Mouse (Mus musculus) MEL (cell line): ENCODE results near the gene Gm4553. TPM values are rescaled to one million over a fixed set of nuclear protein-coding genes. Genes with fewer than 3 reads are reported as not detected.

Experiments used
- DNase-seq: peaks from one replicate; pipeline ENCODE4 v3.0.0; 2011; ENCODE audit warnings: low read depth, low spot score
- H3K27ac ChIP-seq: 2 replicates; pipeline ENCODE4 v1.5.1; 2012; ENCODE audit warnings: low read depth, mild to moderate bottlenecking, control low read depth, low read length, moderate library complexity; ENCODE audit not compliant: control insufficient read depth
- H3K27me3 ChIP-seq, 2 experiments: fragments of 150-350 bp in 1 of 2; sonication (generic) in 1 of 2; 2 replicates each; pipeline ENCODE4 v1.6.1; 2012; ENCODE audit warnings: low read length in 2 of 2, mild to moderate bottlenecking in 2 of 2, improper control_type of control experiment in 1 of 2, moderate library complexity in 1 of 2; ENCODE audit not compliant: insufficient read depth in 2 of 2, control insufficient read depth in 1 of 2
- H3K36me3 ChIP-seq, 2 experiments: 2 replicates each; pipeline ENCODE4 v1.6.1; 2012 to 2014; ENCODE audit warnings: low read length in 2 of 2, improper control_type of control experiment in 1 of 2, inconsistent platforms in 1 of 2, mild to moderate bottlenecking in 1 of 2; ENCODE audit not compliant: insufficient read depth in 2 of 2, control insufficient read depth in 1 of 2
- H3K4me1 ChIP-seq, 2 experiments: fragments of 150-350 bp in 1 of 2; sonication (generic) in 1 of 2; 2 replicates each; pipeline ENCODE4 v1.6.1; 2012; ENCODE audit warnings: low read length in 2 of 2, improper control_type of control experiment in 1 of 2, mild to moderate bottlenecking in 1 of 2; ENCODE audit not compliant: insufficient read depth in 2 of 2, control insufficient read depth in 1 of 2
- H3K4me3 ChIP-seq, 2 experiments: fragments of 150-350 bp in 1 of 2; sonication (generic) in 1 of 2; 2 replicates each; pipeline ENCODE4 v1.5.1; 2012; ENCODE audit warnings: low read depth in 2 of 2, low read length in 2 of 2, mild to moderate bottlenecking in 2 of 2, moderate library complexity in 2 of 2, control low read depth in 1 of 2, improper control_type of control experiment in 1 of 2; ENCODE audit not compliant: control insufficient read depth in 1 of 2, insufficient read depth in 1 of 2
- H3K79me2 ChIP-seq: 2 replicates; pipeline ENCODE4 v1.6.1; 2012; ENCODE audit warnings: mild to moderate bottlenecking, low read length, moderate library complexity; ENCODE audit not compliant: control insufficient read depth, poor library complexity, insufficient read depth
- H3K9ac ChIP-seq: 2 replicates; pipeline ENCODE4 v1.6.1; 2012; ENCODE audit warnings: low read depth, mild to moderate bottlenecking, control low read depth, low read length, moderate library complexity; ENCODE audit not compliant: control insufficient read depth, poor library complexity, severe bottlenecking
- H3K9me3 ChIP-seq: fragments of 150-350 bp; sonication (generic); replicated peaks from 2 replicates; pipeline ENCODE4 v1.6.1; 2012; ENCODE audit warnings: mild to moderate bottlenecking, low read length, improper control_type of control experiment, moderate library complexity; ENCODE audit not compliant: insufficient read depth
- BHLHE40 ChIP-seq: IDR thresholded peaks from 2 replicates; pipeline ENCODE4 v1.6.1; 2012; ENCODE audit warnings: low read depth, mild to moderate bottlenecking, inconsistent platforms, low read length, improper control_type of control experiment, borderline replicate concordance
- CHD1 ChIP-seq: IDR thresholded peaks from 2 replicates; pipeline ENCODE4 v1.6.1; 2012; ENCODE audit warnings: low read depth, mild to moderate bottlenecking, inconsistent platforms, low read length, improper control_type of control experiment
- CHD2 ChIP-seq: IDR thresholded peaks from 2 replicates; pipeline ENCODE4 v1.6.1; 2011; ENCODE audit warnings: low read length, improper control_type of control experiment
- CTCF ChIP-seq, 3 experiments: IDR thresholded peaks in 2 of 3; conservative IDR thresholded peaks in 1 of 3; 2 replicates each; pipeline ENCODE4 v1.5.1; 2011 to 2012; ENCODE audit warnings: low read length in 3 of 3, low read depth in 2 of 3, mild to moderate bottlenecking in 2 of 3, improper control_type of control experiment in 1 of 3, inconsistent platforms in 1 of 3, mixed read lengths in 1 of 3, moderate library complexity in 1 of 3; ENCODE audit not compliant: control insufficient read depth in 1 of 3, insufficient read depth in 1 of 3, poor library complexity in 1 of 3, severe bottlenecking in 1 of 3
- ELF1 ChIP-seq: IDR thresholded peaks from 2 replicates; pipeline ENCODE4 v1.6.1; 2014; ENCODE audit warnings: low read depth, mild to moderate bottlenecking, inconsistent platforms, low read length, improper control_type of control experiment, moderate library complexity
- JUND ChIP-seq: IDR thresholded peaks from 2 replicates; pipeline ENCODE4 v1.6.1; 2011; ENCODE audit warnings: low read depth, mild to moderate bottlenecking, improper control_type of control experiment, low read length
- KAT2A ChIP-seq: conservative IDR thresholded peaks from 2 replicates; pipeline ENCODE4 v1.6.1; 2012; ENCODE audit warnings: low read depth, low read length, improper control_type of control experiment, inconsistent platforms
- MAFK ChIP-seq: IDR thresholded peaks from 2 replicates; pipeline ENCODE4 v1.6.1; 2011; ENCODE audit warnings: low read depth, mild to moderate bottlenecking, low read length, improper control_type of control experiment, borderline replicate concordance
- MAZ ChIP-seq: IDR thresholded peaks from 2 replicates; pipeline ENCODE4 v1.6.1; 2012; ENCODE audit warnings: low read depth, mild to moderate bottlenecking, inconsistent platforms, low read length, improper control_type of control experiment
- MYB ChIP-seq: IDR thresholded peaks from 2 replicates; pipeline ENCODE4 v1.6.1; 2011; ENCODE audit warnings: mild to moderate bottlenecking, low read depth, low read length, improper control_type of control experiment
- NELFE ChIP-seq: IDR thresholded peaks from 2 replicates; pipeline ENCODE4 v1.6.1; 2011; ENCODE audit warnings: low read depth, low read length, improper control_type of control experiment
- NRF1 ChIP-seq: IDR thresholded peaks from 2 replicates; pipeline ENCODE4 v1.6.1; 2014; ENCODE audit warnings: low read depth, mild to moderate bottlenecking, inconsistent platforms, low read length, improper control_type of control experiment, moderate library complexity; ENCODE audit not compliant: poor library complexity, insufficient read depth, severe bottlenecking
- POLR2A ChIP-seq, 2 experiments: IDR thresholded peaks; 2 replicates each; pipeline ENCODE4 v1.6.1; 2011 to 2012; ENCODE audit warnings: low read length in 2 of 2, mild to moderate bottlenecking in 2 of 2, control low read depth in 1 of 2, improper control_type of control experiment in 1 of 2, low read depth in 1 of 2, moderate library complexity in 1 of 2; ENCODE audit not compliant: control insufficient read depth in 1 of 2, insufficient read depth in 1 of 2, poor library complexity in 1 of 2
- SIN3A ChIP-seq: IDR thresholded peaks from 2 replicates; pipeline ENCODE4 v1.6.1; 2012; ENCODE audit warnings: low read length, improper control_type of control experiment, inconsistent platforms
- SMC3 ChIP-seq: IDR thresholded peaks from 2 replicates; pipeline ENCODE4 v1.6.1; 2011; ENCODE audit warnings: low read depth, low read length, improper control_type of control experiment
- TAL1 ChIP-seq: IDR thresholded peaks from 2 replicates; pipeline ENCODE4 v1.6.1; 2012; ENCODE audit warnings: mild to moderate bottlenecking, inconsistent platforms, low read length, moderate library complexity, mixed read lengths
- TBP ChIP-seq: IDR thresholded peaks from 2 replicates; pipeline ENCODE4 v1.8.0; 2011; ENCODE audit warnings: low read depth, low read length, improper control_type of control experiment
- USF1 ChIP-seq: IDR thresholded peaks from 2 replicates; pipeline ENCODE4 v1.6.1; 2014; ENCODE audit warnings: low read depth, mild to moderate bottlenecking, inconsistent platforms, low read length, improper control_type of control experiment, moderate library complexity
- USF2 ChIP-seq, 2 experiments: IDR thresholded peaks; 2 replicates each; pipeline ENCODE4 v1.6.1; 2011 to 2012; ENCODE audit warnings: improper control_type of control experiment in 2 of 2, low read length in 2 of 2, borderline replicate concordance in 1 of 2, inconsistent platforms in 1 of 2, low read depth in 1 of 2, mild to moderate bottlenecking in 1 of 2; ENCODE audit not compliant: insufficient read depth in 1 of 2
- ZC3H11A ChIP-seq: IDR thresholded peaks from 2 replicates; pipeline ENCODE4 v1.6.1; 2012; ENCODE audit warnings: low read depth, mild to moderate bottlenecking, inconsistent platforms, low read length, improper control_type of control experiment
- ZMIZ1 ChIP-seq: IDR thresholded peaks from 2 replicates; pipeline ENCODE4 v1.6.1; 2012; ENCODE audit warnings: low read depth, mild to moderate bottlenecking, inconsistent platforms, low read length, improper control_type of control experiment, moderate library complexity
- ZNF384 ChIP-seq: IDR thresholded peaks from 2 replicates; pipeline ENCODE4 v1.6.1; 2012; ENCODE audit warnings: low read depth, mild to moderate bottlenecking, inconsistent platforms, low read length, improper control_type of control experiment
- polyA plus RNA-seq, 2 experiments: library from polyadenylated mRNA; stranded (reverse) in 1 of 2; unstranded in 1 of 2; fragments of >175 nt in 1 of 2; fragments of >200 nt in 1 of 2; gene quantifications; 2 replicates each; pipeline versions ENCODE4 v1.2.1 to v1.2.4; 2012; ENCODE audit warnings: low replicate concordance in 2 of 2, low read depth in 1 of 2; ENCODE audit not compliant: insufficient read length in 2 of 2, insufficient read depth in 1 of 2, missing spikeins in 1 of 2
- total RNA-seq: library from RNA; depleted of rRNA; stranded (reverse); fragments of 300-350 nt; gene quantifications from 2 replicates; pipeline ENCODE4 v1.2.3, GENCODE M21; 2012

Gm4553 gene
- total and polyA plus RNA-seq, 3 experiments: not detected

DNA sequence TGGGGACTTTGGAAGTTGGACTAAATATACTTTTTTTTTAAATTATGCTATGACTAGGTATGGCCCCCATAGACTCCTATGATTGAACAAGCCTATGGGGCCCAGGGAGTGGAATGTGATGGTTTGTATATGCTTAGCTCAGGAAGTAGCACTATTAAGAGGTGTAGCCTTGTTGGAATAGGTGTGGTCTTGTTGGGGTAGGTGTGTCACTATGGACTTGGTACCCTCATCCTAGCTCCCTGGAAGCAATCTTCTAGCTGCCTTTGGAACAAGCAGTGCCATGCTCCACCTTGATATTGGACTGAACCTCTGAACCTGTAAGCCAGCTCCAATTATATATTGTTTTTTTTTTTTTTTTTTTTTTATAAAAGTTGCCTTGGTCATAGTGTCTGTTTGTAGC is 39.9 kb upstream of the Gm4553 start:
- DNase-seq: no peak
- H3K36me3 ChIP-seq: no peaks in the 10 kb centered on the region
- no peak overlapping the region for H3K27ac ChIP-seq
- H3K27me3 ChIP-seq: peaks cover 3 to 7% of the 10 kb centered on the region in 2 experiments; a peak in 3 of 4 replicates
- no peak for TF ChIP-seq USF2 (IDR thresholded peaks at IDR 0.05; ENCODE audit: borderline replicate concordance in 1 of 2, insufficient read depth in 1 of 2, low read depth in 1 of 2, low read length in 2 of 2)
- TF ChIP-seq TAL1: no peak
- TF ChIP-seq POLR2A (IDR thresholded peaks at IDR 0.05; ENCODE audit: control insufficient read depth in 1 of 2, insufficient read depth in 1 of 2, low read depth in 1 of 2, low read length in 2 of 2, poor library complexity in 1 of 2): no peak
- TF ChIP-seq USF1: no peak
- no peak for TF ChIP-seq CHD2
- TF ChIP-seq TBP: no peak
- TF ChIP-seq MAZ: no peak
- TF ChIP-seq MAFK: no peak
- TF ChIP-seq BHLHE40: no peak
- TF ChIP-seq ZMIZ1: no peak
- no peak for TF ChIP-seq CHD1
- no peak for TF ChIP-seq NRF1
- H3K9ac ChIP-seq: no peak overlapping the region
- H3K4me3 ChIP-seq: no peak overlapping the region
- no peaks in the 10 kb centered on the region for H3K4me1 ChIP-seq
- H3K79me2 ChIP-seq: no peaks in the 10 kb centered on the region
- H3K9me3 ChIP-seq: no peaks in the 10 kb centered on the region

DNA sequence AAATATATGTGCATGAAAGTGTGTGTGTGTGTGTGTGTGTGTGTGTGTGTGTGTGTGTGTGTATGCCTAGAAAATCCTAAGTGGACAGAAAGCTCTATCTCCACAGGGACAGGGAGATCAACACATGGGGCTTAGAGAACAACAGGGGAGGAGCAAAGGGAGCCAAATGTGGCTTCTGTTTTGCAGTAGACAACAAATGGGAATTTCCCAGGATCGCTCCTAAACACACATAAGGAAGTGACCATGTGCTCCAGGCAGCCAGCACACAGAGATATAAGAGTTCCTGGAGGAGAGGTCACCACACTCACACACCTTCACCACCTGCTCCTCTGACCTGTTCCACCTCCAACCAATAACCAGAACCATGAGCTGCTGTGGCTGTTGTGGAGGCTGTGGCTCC is 35.5 kb upstream of the Gm4553 start, which contains the start of gene Krtap5-3:
TSS of gene Krtap5-3 (plus strand) at position 301 of the 400 bp plus-strand sequence.
- no peak for TF ChIP-seq SMC3
- TF ChIP-seq ZMIZ1: no peak
- TF ChIP-seq ZC3H11A: no peak
- no peak for TF ChIP-seq USF1
- TF ChIP-seq CHD1: no peak
- no peak for TF ChIP-seq POLR2A (IDR thresholded peaks at IDR 0.05; ENCODE audit: control insufficient read depth in 1 of 2, insufficient read depth in 1 of 2, low read depth in 1 of 2, low read length in 2 of 2, poor library complexity in 1 of 2)
- TF ChIP-seq ELF1: no peak
- no peak for TF ChIP-seq ZNF384
- TF ChIP-seq NELFE: no peak
- TF ChIP-seq SIN3A: no peak
- TF ChIP-seq MAFK: no peak
- TF ChIP-seq CTCF (IDR thresholded peaks at IDR 0.05 in 2 of 3, conservative IDR thresholded peaks at IDR 0.05 in 1 of 3; ENCODE audit: control insufficient read depth in 1 of 3, insufficient read depth in 1 of 3, low read depth in 2 of 3, low read length in 3 of 3, poor library complexity in 1 of 3, severe bottlenecking in 1 of 3): no peak
- no peak for TF ChIP-seq TBP
- no peak for TF ChIP-seq NRF1
- no peak for TF ChIP-seq MYB
- no peak for TF ChIP-seq JUND
- no peak for TF ChIP-seq KAT2A
- H3K4me1 ChIP-seq: no peaks in the 10 kb centered on the region
- H3K9me3 ChIP-seq: no peaks in the 10 kb centered on the region
- H3K27ac ChIP-seq: no peak within 1 kb of the TSS
- no peaks in the 10 kb centered on the region; a peak in 2 of 4 replicates for H3K27me3 ChIP-seq
- H3K36me3 ChIP-seq: no peaks in the 10 kb centered on the region
- no peaks in the 10 kb centered on the region for H3K79me2 ChIP-seq
- no peak within 1 kb of the TSS for H3K9ac ChIP-seq
- DNase-seq: no peak
- no peak within 1 kb of the TSS for H3K4me3 ChIP-seq
